Mouse (Mus musculus): ENCODE results near the gene Lrp8. TPM values are rescaled to one million over a fixed set of nuclear protein-coding genes. Genes with fewer than 3 reads are reported as not detected.

Lrp8 gene
- polyA plus RNA-seq, 1 experiment = 3.2 TPM

DNA sequence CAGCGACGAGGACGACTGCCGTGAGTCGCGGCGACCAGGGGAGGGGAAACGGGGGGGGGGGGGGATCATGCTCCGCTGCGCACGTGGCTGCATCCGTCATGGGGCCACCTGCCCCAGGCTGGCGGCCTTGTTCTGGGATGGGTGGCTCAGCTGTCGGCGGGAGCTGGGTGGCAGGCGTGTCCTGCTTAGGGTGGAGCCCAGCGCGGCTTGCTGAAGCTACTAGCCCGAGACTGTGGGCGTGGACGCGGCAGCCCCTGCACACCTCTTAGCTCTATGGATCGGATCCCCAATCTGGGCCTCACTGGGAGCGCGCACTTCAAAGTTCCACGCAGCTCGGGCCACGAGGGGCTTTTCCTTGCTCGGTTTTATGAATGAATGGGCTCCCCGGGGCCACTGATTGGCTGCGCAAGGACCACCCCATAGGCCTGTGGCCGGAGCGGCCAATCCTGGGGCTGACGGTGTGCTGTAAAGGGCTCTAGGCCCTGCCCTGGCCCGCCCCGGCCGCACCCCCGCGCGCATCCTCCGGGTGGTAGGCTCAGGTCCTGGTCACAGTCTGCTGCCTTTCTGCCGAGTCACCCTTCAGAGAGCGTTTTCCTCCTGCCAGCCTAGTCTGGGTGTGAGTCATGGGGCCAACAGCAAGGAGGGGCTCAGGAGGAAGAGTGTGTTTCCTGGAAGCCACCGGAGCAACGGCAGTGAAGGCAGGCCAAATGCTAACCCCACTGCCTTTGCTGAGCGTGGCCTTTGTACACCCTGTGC is 1.5 kb downstream of the Lrp8 start:
- Histone ChIP-seq H3K4me2 (ENCODE audit: low read depth) (peak overlapping the region; percentile 96), H3K36me3 (ENCODE audit: control insufficient read depth, insufficient read depth) (no peaks in the 10 kb centered on the region), H3K79me2 (ENCODE audit: control insufficient read depth, insufficient read depth) (no peaks in the 10 kb centered on the region), H3ac (ENCODE audit: control insufficient read depth, insufficient read length) (peak overlapping the region; percentile 14), H3K27me3 (ENCODE audit: control insufficient read depth, insufficient read depth, insufficient read length) (no peaks in the 10 kb centered on the region), H3K4me3 (peak overlapping the region; percentile 50)
- TF ChIP-seq MYOD1 (IDR thresholded peaks at IDR 0.05; ENCODE audit: control insufficient read depth in 1 of 3, insufficient read length in 2 of 3, low read depth in 2 of 3) (peak in 1 of 3 experiments; percentile 55), REST (IDR thresholded peaks at IDR 0.05; ENCODE audit: insufficient read depth, insufficient read length) (no peak), SRF (IDR thresholded peaks at IDR 0.05; ENCODE audit: control insufficient read depth, insufficient read length, low read depth) (peak; percentile 3), POLR2AphosphoS2 (IDR thresholded peaks at IDR 0.05; ENCODE audit: insufficient read length, low read depth) (peak; percentile 49), CEBPB (IDR thresholded peaks at IDR 0.05; ENCODE audit: insufficient read depth, poor library complexity, severe bottlenecking) (no peak), TCF3 (IDR thresholded peaks at IDR 0.05; ENCODE audit: insufficient read length, low read depth) (no peak), POLR2A (IDR thresholded peaks at IDR 0.05; ENCODE audit: insufficient read length, low read depth) (peak; percentile 59), E2F4 (IDR thresholded peaks at IDR 0.05; ENCODE audit: insufficient read depth) (no peak), MYOG (IDR thresholded peaks at IDR 0.05; ENCODE audit: control insufficient read depth in 1 of 3, insufficient read depth in 1 of 3, insufficient read length in 2 of 3, low read depth in 2 of 3) (peak in 1 of 3 experiments; percentile 14), USF1 (IDR thresholded peaks at IDR 0.05; ENCODE audit: low read depth) (no peak), TCF12 (IDR thresholded peaks at IDR 0.05; ENCODE audit: insufficient read depth, poor library complexity, severe bottlenecking) (no peak), MAX (IDR thresholded peaks at IDR 0.05; ENCODE audit: low read depth) (no peak)

DNA sequence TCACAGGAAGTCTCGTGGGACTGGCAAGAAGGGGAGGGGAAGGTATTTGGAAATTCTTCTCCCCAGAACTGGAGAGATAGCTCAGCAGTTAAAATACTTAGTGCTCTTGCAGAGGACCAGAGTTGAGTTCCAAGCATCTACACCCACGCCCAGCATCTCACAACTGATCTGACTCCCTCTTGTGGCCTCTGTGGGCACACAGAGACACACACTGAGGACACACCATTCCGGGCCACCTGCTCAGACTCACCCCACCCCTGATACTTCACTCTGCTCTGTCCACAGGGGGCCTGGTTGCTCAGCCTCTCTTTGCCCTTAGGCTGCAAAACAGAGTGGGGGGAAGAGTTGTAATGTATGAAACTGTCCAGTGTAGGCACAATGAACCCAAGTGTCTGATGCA is 3.4 kb downstream of the Lrp8 start:
- no peak overlapping the region for H3K4me3 ChIP-seq
- H3K79me2 ChIP-seq (ENCODE audit: control insufficient read depth, insufficient read depth) = no peaks in the 10 kb centered on the region
- no peaks in the 10 kb centered on the region for H3K36me3 ChIP-seq (ENCODE audit: control insufficient read depth, insufficient read depth)
- TF ChIP-seq REST (IDR thresholded peaks at IDR 0.05; ENCODE audit: insufficient read depth, insufficient read length) (no peak), USF1 (IDR thresholded peaks at IDR 0.05; ENCODE audit: low read depth) (no peak)
- no peaks in the 10 kb centered on the region for H3K27me3 ChIP-seq (ENCODE audit: control insufficient read depth, insufficient read depth, insufficient read length)
- H3K4me2 ChIP-seq (ENCODE audit: low read depth) = no peak overlapping the region
- no peak overlapping the region for H3ac ChIP-seq (ENCODE audit: control insufficient read depth, insufficient read length)

DNA sequence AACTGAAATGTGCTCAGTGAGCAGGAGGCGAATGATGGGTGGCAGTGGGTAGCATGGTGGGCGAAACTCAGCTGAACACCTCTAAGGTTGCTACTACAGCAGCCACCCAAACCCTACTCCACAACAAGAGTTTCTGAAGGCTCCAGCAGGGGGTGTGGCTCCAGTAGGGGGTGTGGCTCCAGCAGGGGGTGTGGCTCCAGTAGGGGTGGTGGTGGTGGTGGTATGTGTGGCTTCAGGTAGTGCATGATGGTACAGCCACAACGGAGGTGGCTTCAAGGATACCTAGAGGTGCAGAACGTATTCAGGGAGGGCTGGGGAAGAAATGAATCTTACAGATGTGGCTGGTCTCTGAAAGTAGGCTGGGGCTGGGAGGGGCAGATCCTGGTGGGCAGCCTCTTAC is 5.7 kb downstream of the Lrp8 start:
- no peak overlapping the region for H3ac ChIP-seq (ENCODE audit: control insufficient read depth, insufficient read length)
- no peak overlapping the region for H3K4me3 ChIP-seq
- no peak for TF ChIP-seq POLR2AphosphoS2 (IDR thresholded peaks at IDR 0.05; ENCODE audit: insufficient read length, low read depth)
- no peak for TF ChIP-seq SRF (IDR thresholded peaks at IDR 0.05; ENCODE audit: control insufficient read depth, insufficient read length, low read depth)
- no peak for TF ChIP-seq CEBPB (IDR thresholded peaks at IDR 0.05; ENCODE audit: insufficient read depth, poor library complexity, severe bottlenecking)
- no peak for TF ChIP-seq MYOD1 (IDR thresholded peaks at IDR 0.05; ENCODE audit: control insufficient read depth in 1 of 3, insufficient read length in 2 of 3, low read depth in 2 of 3)
- no peaks in the 10 kb centered on the region for H3K79me2 ChIP-seq (ENCODE audit: control insufficient read depth, insufficient read depth)
- no peak overlapping the region for H3K4me2 ChIP-seq (ENCODE audit: low read depth)
- no peaks in the 10 kb centered on the region for H3K27me3 ChIP-seq (ENCODE audit: control insufficient read depth, insufficient read depth, insufficient read length)
- H3K36me3 ChIP-seq (ENCODE audit: control insufficient read depth, insufficient read depth) = no peaks in the 10 kb centered on the region

DNA sequence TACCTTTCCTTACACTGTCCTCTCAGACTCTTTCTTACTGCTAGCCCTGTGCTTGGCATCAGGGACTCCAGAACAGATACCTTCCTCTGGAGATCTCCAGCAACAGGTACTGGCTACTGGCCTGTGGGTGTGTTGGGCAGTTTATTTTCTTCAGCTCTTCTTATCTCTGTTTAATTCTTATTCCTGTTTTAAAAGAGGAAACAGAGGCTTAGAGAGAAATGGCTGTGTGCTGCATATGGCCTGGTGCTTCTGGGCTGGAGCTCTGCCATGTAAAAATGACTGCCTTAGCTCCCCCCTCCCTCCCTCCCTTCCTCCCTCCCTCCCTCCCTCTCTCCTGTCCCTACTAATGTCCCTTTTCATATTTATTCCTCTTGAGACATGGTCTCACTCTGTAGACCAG is 6.6 kb downstream of the Lrp8 start:
- Histone ChIP-seq H3K4me2 (ENCODE audit: low read depth) (no peak overlapping the region), H3K79me2 (ENCODE audit: control insufficient read depth, insufficient read depth) (no peaks in the 10 kb centered on the region), H3K36me3 (ENCODE audit: control insufficient read depth, insufficient read depth) (no peaks in the 10 kb centered on the region), H3K27me3 (ENCODE audit: control insufficient read depth, insufficient read depth, insufficient read length) (no peaks in the 10 kb centered on the region), H3K4me3 (no peak overlapping the region), H3ac (ENCODE audit: control insufficient read depth, insufficient read length) (no peak overlapping the region)
- TF ChIP-seq MAX (IDR thresholded peaks at IDR 0.05; ENCODE audit: low read depth) (no peak), TCF12 (IDR thresholded peaks at IDR 0.05; ENCODE audit: insufficient read depth, poor library complexity, severe bottlenecking) (no peak), USF1 (IDR thresholded peaks at IDR 0.05; ENCODE audit: low read depth) (no peak), E2F4 (IDR thresholded peaks at IDR 0.05; ENCODE audit: insufficient read depth) (no peak)

DNA sequence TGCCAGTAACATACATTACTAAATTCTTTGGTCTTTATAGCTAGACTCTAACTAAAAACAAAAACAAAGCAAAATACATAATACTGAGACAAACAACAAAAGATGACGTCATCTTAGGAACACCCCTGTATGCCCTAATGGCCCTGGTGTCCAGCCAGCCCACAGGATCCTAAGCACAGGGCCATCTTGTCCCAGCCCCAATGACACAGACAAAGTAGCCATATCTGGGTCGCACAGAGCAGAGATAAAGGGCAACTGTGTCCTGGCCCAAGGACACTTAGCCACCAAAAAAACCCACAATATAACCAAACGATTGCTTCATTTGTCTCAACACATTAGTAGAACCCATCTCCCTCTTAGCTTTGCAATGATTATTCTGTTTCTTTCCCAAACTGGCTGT is 8.9 kb downstream of the Lrp8 start:
- H3K4me2 ChIP-seq (ENCODE audit: low read depth) = no peak overlapping the region
- TF ChIP-seq POLR2AphosphoS2 (IDR thresholded peaks at IDR 0.05; ENCODE audit: insufficient read length, low read depth) = no peak
- H3K36me3 ChIP-seq (ENCODE audit: control insufficient read depth, insufficient read depth) = no peaks in the 10 kb centered on the region
- H3K4me3 ChIP-seq = no peak overlapping the region
- H3ac ChIP-seq (ENCODE audit: control insufficient read depth, insufficient read length) = no peak overlapping the region
- H3K79me2 ChIP-seq (ENCODE audit: control insufficient read depth, insufficient read depth) = no peaks in the 10 kb centered on the region
- H3K27me3 ChIP-seq (ENCODE audit: control insufficient read depth, insufficient read depth, insufficient read length) = no peaks in the 10 kb centered on the region
